Mouse (Mus musculus): ENCODE measurements at regions not wholly inside any gene's neighbourhood (a gene's known extent, or its start where the extent isn't known, plus 50 kb on each side); places are given as distances from the start of the nearest gene placed in this dataset.
A peak's percentile ranks its signal among the peaks of the same experiment; 100 is the strongest.

DNA sequence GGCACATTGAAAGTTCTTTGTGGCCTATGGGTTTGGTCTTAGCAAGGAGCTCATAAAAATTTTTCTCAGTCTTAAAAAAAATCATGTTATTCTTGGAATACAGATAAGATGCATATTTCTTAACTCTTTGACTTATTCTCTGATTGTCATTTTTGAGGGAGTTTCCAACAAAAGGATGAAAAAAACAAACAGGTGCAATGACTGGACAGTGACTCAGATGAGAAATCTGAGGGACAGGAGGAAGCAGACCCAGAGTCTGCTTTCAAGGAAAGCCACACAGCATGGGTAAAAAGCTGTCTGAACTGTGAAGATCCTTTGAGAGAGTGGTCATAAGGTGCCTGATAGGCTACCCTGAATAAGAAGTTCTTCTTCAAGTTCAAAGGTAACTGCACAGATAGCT is 363.8 kb upstream of the Marcks start:
- Histone ChIP-seq H3K27me3 (ENCODE audit: poor library complexity, severe bottlenecking) (no peaks in the 10 kb centered on the region), H3K4me3 (no peak overlapping the region), H3K9me3 (no peaks in the 10 kb centered on the region), H3K36me3 (replicated peaks) (no peaks in the 10 kb centered on the region), H3K27ac (no peak overlapping the region), H3K4me1 (no peaks in the 10 kb centered on the region)
- no peak for DNase-seq (ENCODE audit: extremely low spot score, low spot score)

DNA sequence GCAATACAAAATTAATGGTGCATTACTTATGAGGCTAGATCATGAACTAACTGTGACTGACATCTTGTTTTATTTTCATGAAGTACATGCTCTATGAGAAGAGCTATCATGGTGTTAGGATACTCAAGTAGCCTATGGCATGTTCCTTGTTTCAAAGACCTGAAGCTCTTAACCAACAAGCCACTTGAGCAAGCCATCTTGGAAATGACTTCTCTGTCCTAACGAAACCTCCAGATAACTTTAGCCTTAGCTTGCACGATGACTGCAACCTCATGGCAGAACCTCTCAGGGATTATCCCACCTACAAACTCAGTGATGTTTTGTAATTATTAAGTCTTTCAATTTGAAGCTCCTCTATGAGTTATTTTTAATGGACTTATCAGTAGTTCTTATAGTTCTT is 362.3 kb upstream of the Marcks start:
- WGBS, result 90% methylated on average over 2 of the region's 2 CpGs
- Histone ChIP-seq H3K36me3 (replicated peaks) (no peaks in the 10 kb centered on the region), H3K9me3 (no peaks in the 10 kb centered on the region), H3K27me3 (ENCODE audit: poor library complexity, severe bottlenecking) (no peaks in the 10 kb centered on the region), H3K4me1 (no peaks in the 10 kb centered on the region), H3K27ac (no peak overlapping the region), H3K4me3 (no peak overlapping the region)
- no peak for DNase-seq (ENCODE audit: extremely low spot score, low spot score)

DNA sequence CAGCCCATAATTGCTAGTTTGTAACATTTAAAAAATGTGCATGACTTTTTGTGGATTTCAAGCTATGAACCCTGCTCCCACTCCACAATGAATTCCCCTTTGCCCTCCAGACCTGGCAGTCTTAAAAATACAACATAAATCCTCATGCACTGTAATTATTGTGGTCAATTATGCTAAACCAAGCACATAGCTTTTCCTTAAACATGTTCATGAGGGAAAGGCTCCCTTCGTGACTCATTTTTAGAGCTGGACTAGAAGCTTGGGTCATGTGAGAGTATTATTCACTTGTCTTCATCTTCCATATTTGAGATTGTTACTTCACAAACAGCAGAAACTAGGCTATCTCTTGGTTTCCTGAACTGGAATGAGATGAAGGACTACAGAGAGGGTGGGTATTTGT is 356.7 kb upstream of the Marcks start:
- 89% methylated on average over 1 of the region's 1 CpGs for WGBS
- no peaks in the 10 kb centered on the region for H3K36me3 ChIP-seq (replicated peaks)
- H3K27me3 ChIP-seq (ENCODE audit: poor library complexity, severe bottlenecking), result no peaks in the 10 kb centered on the region
- no peak overlapping the region for H3K4me3 ChIP-seq
- DNase-seq (ENCODE audit: extremely low spot score, low spot score), result no peak
- peaks cover 11% of the 10 kb centered on the region for H3K4me1 ChIP-seq
- no peak overlapping the region for H3K27ac ChIP-seq
- H3K9me3 ChIP-seq, result no peaks in the 10 kb centered on the region

DNA sequence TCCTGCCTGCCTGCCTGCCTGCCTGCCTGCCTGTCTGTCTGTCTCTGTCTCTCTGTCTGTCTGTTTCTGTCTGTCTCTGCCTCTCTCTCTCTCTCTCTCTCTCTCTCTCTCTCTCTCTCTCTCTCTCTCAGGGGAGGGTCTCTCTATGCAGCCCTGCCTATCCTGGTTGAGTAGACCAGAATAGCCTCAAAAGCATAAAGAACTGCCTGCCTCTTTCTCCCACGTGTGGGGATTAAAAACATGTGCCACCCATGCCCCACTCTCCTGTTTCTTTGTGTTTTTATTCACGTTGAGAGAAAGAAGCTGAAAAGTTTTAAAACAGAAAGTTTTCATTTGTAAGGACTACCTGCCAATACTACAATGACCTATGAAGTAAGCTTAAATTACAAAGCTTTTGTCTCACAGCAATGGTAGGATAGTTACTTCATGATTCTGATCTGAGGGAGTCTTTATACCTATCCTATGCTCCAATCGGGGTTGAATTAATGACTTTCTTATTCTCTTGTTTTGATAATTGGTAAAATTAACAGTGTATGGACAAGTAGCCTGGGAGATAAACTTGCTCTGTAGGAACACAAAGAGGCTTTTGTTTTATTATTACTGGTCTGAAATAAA is 355.9 kb upstream of the Marcks start:
- Histone ChIP-seq H3K4me3 (no peak overlapping the region), H3K9me3 (no peaks in the 10 kb centered on the region), H3K27ac (peak overlapping the region; percentile 62; the same call in 1 of the 2 replicates), H3K27me3 (ENCODE audit: poor library complexity, severe bottlenecking) (no peaks in the 10 kb centered on the region), H3K36me3 (replicated peaks) (no peaks in the 10 kb centered on the region), H3K4me1 (peaks cover 11% of the 10 kb centered on the region)
- WGBS, result 35% methylated on average over 3 of the region's 3 CpGs
- no peak for DNase-seq (ENCODE audit: extremely low spot score, low spot score)

DNA sequence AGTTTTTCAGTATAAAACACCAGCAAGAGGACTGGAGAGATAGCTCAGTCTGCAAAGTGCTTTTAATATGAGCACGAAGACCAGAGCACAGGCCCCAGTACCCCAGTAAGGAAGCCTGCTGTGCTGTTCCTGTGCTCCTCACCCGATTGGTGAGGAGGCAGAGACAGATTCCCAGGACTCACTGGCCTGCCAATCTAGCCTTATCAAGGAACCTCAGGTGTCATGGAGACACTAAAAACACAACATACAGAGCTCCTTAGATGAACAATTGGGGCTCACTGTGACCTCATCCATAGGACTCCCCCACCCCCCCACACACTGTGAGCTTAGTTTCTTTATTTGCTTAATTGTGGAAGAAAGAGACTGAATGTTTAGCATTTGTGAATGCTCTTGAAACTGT is 355.4 kb upstream of the Marcks start:
- H3K36me3 ChIP-seq (replicated peaks), result no peaks in the 10 kb centered on the region
- H3K4me3 ChIP-seq, result no peak overlapping the region
- no peak for DNase-seq (ENCODE audit: extremely low spot score, low spot score)
- 51% methylated on average over 2 of the region's 2 CpGs for whole genome bisulfite sequencing
- H3K27me3 ChIP-seq (ENCODE audit: poor library complexity, severe bottlenecking), result no peaks in the 10 kb centered on the region
- H3K9me3 ChIP-seq, result no peaks in the 10 kb centered on the region
- peak overlapping the region; percentile 62; the same call in 1 of the 2 replicates for H3K27ac ChIP-seq
- peaks cover 11% of the 10 kb centered on the region for H3K4me1 ChIP-seq

DNA sequence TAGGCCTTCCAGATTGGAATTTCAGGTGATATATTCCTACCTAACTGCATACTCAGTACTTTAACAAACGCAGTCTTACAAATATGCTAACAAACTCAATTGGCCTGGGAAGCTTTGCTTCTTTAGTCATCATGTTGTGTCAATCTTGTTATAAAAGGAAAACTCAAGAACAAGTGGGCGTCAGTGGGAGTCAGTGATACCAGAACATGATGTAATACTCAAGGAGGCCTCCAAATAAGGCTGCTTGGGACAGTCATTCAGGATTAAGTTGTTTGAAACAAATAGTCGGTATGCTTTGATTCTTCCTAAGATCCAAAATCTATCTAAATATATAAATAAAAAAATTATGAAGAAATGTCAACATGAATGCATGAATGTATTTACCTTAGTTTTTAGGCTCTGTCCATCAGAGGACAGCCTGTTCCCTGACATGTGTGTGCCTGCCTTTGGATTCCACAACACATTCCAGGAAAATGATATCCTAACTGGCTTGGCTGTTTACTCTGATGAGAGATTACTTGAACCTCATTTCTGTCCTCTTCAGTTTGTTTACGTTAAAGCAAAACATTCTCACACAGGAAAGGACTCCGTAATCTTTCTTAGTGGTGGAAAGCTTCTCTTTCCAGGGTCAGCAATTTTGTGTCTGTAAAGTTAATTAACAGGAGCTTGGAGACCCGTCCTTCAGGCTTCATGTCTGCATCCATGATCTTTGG is 345.7 kb upstream of the Marcks start:
- Histone ChIP-seq H3K4me1 (peaks cover 4% of the 10 kb centered on the region; the same call in 1 of the 2 replicates), H3K27me3 (ENCODE audit: poor library complexity, severe bottlenecking) (no peaks in the 10 kb centered on the region), H3K4me3 (no peak overlapping the region), H3K9me3 (no peaks in the 10 kb centered on the region), H3K36me3 (replicated peaks) (no peaks in the 10 kb centered on the region), H3K27ac (no peak overlapping the region)
- DNase-seq (ENCODE audit: extremely low spot score, low spot score), result no peak
- 82% methylated on average over 6 of the region's 6 CpGs for WGBS

DNA sequence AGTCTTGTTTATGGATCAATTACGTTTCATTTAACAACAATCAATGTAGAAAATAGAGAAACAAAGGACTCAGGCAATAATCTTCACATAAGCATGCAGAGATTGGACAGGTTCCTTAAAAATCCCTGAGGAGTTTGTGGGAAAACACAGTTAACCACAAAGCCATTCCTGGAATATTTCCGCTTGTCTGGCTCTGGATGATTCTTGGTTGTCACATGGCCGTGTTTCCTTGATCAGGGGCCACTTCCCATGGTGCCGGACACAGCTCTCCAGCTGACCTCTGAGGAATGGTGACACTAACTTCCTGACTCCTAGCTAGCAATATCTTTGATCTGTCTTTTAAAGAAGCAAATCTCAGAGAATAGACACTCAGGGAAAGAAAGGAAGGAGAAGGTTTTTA is 344.8 kb upstream of the Marcks start:
- DNase-seq (ENCODE audit: extremely low spot score, low spot score), result no peak
- Histone ChIP-seq H3K27ac (no peak overlapping the region), H3K4me3 (no peak overlapping the region), H3K27me3 (ENCODE audit: poor library complexity, severe bottlenecking) (no peaks in the 10 kb centered on the region), H3K36me3 (replicated peaks) (no peaks in the 10 kb centered on the region), H3K4me1 (peaks cover 4% of the 10 kb centered on the region; the same call in 1 of the 2 replicates), H3K9me3 (no peaks in the 10 kb centered on the region)
- 60% methylated on average over 4 of the region's 4 CpGs for WGBS

DNA sequence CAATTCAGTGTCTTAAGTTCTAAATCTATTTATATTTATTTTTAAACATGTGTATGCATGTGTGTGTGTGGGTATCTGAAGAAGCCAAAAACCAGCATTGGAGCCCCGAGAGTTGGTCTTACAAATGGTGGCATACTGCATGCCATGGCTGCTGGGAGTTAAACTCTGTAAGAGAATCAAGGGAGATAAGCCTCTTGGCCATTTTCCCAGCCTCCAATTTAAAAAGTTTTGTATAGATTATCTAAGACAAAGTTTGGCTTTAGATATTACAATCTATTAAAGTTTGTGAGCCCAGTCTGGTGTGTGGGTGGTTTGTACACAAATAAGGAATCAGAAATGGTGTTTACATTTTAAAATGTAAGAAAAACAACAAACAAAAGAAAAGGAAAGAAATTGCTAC is 343.2 kb upstream of the Marcks start:
- Histone ChIP-seq H3K36me3 (replicated peaks) (no peaks in the 10 kb centered on the region), H3K4me3 (no peak overlapping the region), H3K4me1 (peaks cover 4% of the 10 kb centered on the region; the same call in 1 of the 2 replicates), H3K27me3 (ENCODE audit: poor library complexity, severe bottlenecking) (no peaks in the 10 kb centered on the region), H3K27ac (no peak overlapping the region), H3K9me3 (no peaks in the 10 kb centered on the region)
- 88% methylated on average over 1 of the region's 1 CpGs for WGBS
- no peak for DNase-seq (ENCODE audit: extremely low spot score, low spot score)

DNA sequence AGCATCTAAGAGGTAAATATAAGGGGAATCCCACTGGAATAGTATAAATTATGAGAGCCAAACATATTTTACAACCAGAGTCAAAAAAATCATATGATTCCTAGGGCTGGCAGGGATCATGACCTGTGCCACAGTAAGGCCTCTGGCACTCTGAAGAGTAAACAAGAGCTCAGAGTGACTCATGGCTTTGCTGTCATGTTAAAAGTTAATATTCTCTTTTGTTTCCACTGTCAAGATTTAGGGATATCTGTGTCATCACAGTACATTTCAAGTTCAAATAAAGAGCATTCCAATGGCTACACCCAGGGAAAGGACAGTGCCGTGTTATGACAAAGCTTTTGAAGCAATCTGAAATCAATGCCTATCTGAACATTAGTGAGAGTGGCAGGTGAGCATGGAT is 341.6 kb upstream of the Marcks start:
- Histone ChIP-seq H3K36me3 (replicated peaks) (no peaks in the 10 kb centered on the region), H3K27ac (no peak overlapping the region), H3K4me1 (peaks cover 4% of the 10 kb centered on the region; the same call in 1 of the 2 replicates), H3K27me3 (ENCODE audit: poor library complexity, severe bottlenecking) (no peaks in the 10 kb centered on the region), H3K9me3 (no peaks in the 10 kb centered on the region), H3K4me3 (no peak overlapping the region)
- no peak for DNase-seq (ENCODE audit: extremely low spot score, low spot score)
- WGBS, result 86% methylated on average over 1 of the region's 1 CpGs

DNA sequence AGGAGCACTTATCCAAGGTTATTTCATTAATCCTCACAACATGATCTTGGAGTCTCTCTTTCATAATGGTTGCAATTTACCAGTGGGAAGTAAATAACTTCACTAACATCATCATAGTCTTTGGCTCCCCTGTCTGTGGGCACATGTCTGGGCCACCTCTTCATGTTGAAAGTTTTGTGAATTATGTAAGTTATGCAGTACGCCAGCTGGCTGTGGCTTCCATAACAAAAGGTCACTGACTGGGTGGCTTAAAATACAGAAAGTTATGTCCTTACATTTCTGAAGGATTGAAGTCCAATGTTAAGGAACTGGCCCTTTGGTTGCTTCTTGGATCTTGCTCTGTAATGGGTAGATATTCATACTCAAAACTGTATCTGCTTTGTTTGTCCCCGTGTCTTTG is 339.4 kb upstream of the Marcks start:
- WGBS, result 95% methylated on average over 2 of the region's 2 CpGs
- H3K27ac ChIP-seq, result no peak overlapping the region
- no peak for DNase-seq (ENCODE audit: extremely low spot score, low spot score)

DNA sequence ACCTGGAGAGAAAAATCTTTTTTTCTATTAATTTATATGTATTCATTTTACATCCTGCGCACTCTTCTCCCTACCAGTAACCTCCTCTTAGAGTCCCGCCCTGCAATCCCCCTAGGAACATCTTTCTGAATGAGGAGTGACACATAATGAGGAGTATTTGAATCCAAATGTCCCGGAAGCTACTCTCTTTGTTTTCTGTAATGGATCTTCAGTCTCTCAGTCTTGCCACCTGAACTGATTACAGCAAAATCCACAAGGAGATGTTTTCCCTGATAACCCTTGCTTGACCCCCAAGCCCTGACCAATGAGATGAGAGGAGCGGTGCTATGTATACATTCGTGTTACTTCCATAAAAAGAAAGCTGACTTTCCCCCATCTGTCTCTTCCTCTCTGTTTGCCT is 334.4 kb upstream of the Marcks start:
- Histone ChIP-seq H3K36me3 (replicated peaks) (no peaks in the 10 kb centered on the region), H3K9me3 (no peaks in the 10 kb centered on the region), H3K4me1 (no peaks in the 10 kb centered on the region), H3K4me3 (no peak overlapping the region), H3K27me3 (ENCODE audit: poor library complexity, severe bottlenecking) (no peaks in the 10 kb centered on the region), H3K27ac (no peak overlapping the region)
- DNase-seq (ENCODE audit: extremely low spot score, low spot score), result no peak
- WGBS, result 84% methylated on average over 5 of the region's 5 CpGs

More for the DNA sequence above, 339.4 kb upstream of the Marcks start:
- Histone ChIP-seq H3K27me3 (ENCODE audit: poor library complexity, severe bottlenecking) (no peaks in the 10 kb centered on the region), H3K36me3 (replicated peaks) (no peaks in the 10 kb centered on the region), H3K4me3 (no peak overlapping the region), H3K4me1 (no peaks in the 10 kb centered on the region), H3K9me3 (no peaks in the 10 kb centered on the region)

DNA sequence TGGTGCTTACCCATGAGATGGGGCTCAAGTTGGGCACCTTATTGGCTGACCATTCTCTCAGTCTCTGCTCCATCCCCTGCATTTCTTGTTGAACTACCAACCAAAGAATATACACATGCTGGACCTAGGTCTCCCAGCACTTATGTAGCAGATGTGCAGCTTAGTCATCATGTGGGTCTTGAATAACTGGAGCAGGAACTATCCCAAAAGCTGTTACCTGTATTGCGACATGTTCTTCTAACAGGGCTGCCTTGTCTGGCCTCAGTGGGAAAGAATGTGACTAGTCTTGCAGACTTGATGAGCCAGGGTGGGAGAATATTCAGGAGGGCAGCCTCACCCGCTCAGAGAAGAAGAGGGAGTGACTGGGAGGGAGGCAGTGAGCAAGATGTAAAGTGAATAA is 318.7 kb upstream of the Marcks start:
- 91% methylated on average over 2 of the region's 2 CpGs for WGBS

DNA sequence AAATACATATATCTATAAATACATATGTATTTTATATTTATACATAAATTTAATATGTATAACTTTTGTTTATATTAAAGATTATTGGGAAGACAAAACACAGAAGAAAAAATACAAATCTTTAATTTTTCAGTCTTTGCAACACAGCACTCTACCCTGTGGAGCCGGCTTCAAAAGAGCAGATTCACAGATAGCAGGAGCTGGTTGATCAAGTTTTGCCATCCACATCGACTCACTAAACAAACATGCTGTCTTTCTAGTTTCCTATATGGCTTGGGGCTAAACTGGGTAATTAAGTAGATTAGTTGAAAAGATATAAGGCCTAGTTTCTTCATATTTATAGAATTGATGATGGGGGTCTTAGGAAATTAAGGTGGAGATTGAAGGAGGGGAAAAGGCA is 311.2 kb upstream of the Marcks start:
- no peak overlapping the region for H3K27ac ChIP-seq
- WGBS, result 83% methylated on average over 2 of the region's 2 CpGs
- no peaks in the 10 kb centered on the region for H3K27me3 ChIP-seq (ENCODE audit: poor library complexity, severe bottlenecking)
- H3K4me1 ChIP-seq, result no peaks in the 10 kb centered on the region
- H3K4me3 ChIP-seq, result no peak overlapping the region
- no peak for DNase-seq (ENCODE audit: extremely low spot score, low spot score)
- no peaks in the 10 kb centered on the region for H3K9me3 ChIP-seq
- no peaks in the 10 kb centered on the region for H3K36me3 ChIP-seq (replicated peaks)

More for the DNA sequence above, 318.7 kb upstream of the Marcks start:
- no peak for DNase-seq (ENCODE audit: extremely low spot score, low spot score)
- H3K4me1 ChIP-seq, result no peaks in the 10 kb centered on the region
- no peaks in the 10 kb centered on the region for H3K9me3 ChIP-seq
- no peaks in the 10 kb centered on the region for H3K36me3 ChIP-seq (replicated peaks)
- H3K27me3 ChIP-seq (ENCODE audit: poor library complexity, severe bottlenecking), result no peaks in the 10 kb centered on the region
- H3K4me3 ChIP-seq, result no peak overlapping the region
- no peak overlapping the region for H3K27ac ChIP-seq

Measured in forebrain, embryonic 10.5 days (tissue).